Mouse (Mus musculus): ENCODE measurements at regions not wholly inside any gene's neighbourhood (a gene's known extent, or its start where the extent isn't known, plus 50 kb on each side); places are given as distances from the start of the nearest gene placed in this dataset.

GRCm38 (mm10) chr13:112130774-112131173 lies 157.5 kb upstream of the Ankrd55 start:
- TF ChIP-seq CTCF (IDR thresholded peaks at IDR 0.05) (no peak), POLR2A (IDR thresholded peaks at IDR 0.05; ENCODE audit: insufficient read depth, low read depth, low read length) (no peak), EP300 (IDR thresholded peaks at IDR 0.05; ENCODE audit: insufficient read depth, low read depth, low read length) (no peak)

Measured in heart, adult 2 months (tissue).